Mouse (Mus musculus) fibroblast of lung, adult 2 months (primary cell): ENCODE data around the gene Chst8.

ENCODE experiments used
- DNase-seq: peaks from one replicate; pipeline ENCODE4 v3.0.0-alpha.2; 2011; ENCODE audit warnings: low read depth

The Chst8 gene

DNA sequence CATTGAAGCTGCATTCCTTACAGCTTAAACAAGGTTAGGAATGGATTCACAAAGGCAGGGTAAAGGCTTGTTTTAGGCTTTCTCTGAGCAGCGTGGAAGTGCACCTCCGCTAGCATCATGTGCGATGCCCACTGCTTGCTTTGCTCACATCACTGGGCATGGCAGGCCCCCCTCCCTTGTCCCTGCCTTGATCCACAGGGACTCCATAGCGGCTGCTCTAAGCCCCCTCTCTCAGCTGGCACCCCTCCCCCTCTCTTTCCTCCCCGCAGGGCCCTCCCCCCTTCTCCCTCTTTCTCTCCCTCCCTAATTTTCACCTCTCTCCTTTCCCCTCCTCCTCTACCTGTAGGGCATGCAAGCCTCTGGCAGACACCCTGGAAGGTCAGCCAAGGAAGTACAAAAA lies 150.3 kb downstream of the Chst8 start:
- no peak for DNase-seq

DNA sequence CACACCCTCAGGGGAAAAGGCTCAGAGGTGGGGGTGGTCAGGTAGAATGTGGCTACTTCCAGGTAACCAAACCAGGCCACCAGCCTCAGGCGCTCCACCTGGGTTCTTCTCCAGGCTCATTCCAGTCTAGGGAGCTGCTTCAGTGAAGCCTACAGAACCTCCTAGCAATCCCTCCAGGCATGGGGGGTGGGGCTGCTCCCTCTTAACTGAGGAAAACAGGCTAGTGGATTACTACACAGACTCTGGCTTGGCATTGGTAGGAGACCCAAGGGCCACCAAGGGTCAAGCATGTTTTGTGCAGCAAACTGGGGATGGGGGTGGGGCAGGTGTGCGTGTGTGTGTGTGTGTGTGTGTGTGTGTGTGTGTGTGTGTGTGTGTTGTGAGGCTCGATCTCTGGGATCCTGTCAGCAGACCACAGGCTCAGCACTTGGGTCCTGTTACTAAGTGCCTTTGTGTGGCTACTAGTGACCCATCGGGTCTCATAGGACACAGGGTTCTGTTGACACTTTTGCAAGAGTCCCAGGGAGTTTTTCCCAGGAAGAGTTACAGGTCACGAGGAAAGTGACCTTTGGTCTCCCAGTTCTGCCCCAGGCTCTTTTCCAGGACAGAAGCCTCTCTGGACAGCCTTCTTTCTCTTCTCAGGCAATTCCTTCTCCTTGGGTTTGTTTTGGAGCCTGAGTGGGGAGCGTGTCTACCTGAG lies 153.0 kb downstream of the Chst8 start:
- DNase-seq: no peak

DNA sequence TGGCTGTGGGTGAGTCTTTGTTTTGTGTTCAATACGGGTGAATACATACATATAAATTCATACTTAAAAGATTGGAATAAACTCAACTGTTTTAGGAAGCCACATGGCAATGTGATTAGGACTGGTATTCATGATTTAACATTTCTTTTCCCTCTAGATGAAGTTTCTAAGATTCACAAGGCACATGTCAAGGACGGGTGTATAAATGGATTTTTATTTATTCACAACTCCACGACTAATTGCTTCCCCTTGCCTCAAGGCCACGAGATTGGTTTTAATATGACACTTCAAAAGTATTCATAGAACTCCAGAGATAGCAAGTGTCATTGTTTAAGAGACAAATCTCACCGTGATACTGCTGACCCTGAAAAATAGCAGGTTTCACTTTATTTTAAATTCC lies 155.9 kb downstream of the Chst8 start, which contains the start of gene Kctd15:
TSS of gene Kctd15 (minus strand) at position 101 of the 400 bp plus-strand sequence.
- no peak for DNase-seq

DNA sequence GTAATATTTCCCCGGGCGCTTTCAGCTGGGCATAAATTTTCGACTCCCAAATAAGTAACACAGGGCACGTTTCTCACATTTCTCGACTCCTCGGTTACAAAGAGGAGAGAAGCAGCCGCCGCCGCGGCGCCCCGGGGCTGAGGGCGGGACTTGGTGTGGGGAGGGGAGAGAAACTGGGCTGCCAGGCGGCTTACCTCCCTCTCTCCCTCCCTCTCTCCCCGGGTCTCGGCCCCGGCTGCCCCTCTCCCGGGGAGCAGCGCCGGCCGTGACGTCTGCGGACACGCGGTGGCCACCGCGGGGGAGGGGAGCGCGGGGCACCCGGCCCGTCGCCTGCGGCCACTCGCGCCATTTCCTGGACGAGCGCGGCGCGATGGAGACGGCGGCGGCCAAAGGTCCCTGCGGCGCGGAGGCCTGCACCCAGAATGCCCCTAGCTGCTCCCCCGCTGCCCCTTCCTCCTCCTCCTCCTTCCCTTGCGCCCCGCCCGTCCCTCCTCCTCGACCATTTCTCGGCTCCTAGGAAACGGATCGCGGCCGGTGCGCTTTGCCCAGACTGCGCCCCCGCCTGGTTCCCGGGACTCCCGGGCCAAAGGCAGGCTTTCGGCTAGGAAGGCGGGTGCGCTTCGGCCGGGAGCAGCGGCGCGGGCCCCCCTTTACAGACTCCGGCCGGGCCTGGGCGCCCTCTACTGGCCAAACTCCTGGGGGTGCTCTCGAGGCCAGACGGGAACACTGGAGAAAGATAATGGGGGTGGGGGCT lies 157.2 kb downstream of the Chst8 start:
- DNase-seq: peak; percentile 79

DNA sequence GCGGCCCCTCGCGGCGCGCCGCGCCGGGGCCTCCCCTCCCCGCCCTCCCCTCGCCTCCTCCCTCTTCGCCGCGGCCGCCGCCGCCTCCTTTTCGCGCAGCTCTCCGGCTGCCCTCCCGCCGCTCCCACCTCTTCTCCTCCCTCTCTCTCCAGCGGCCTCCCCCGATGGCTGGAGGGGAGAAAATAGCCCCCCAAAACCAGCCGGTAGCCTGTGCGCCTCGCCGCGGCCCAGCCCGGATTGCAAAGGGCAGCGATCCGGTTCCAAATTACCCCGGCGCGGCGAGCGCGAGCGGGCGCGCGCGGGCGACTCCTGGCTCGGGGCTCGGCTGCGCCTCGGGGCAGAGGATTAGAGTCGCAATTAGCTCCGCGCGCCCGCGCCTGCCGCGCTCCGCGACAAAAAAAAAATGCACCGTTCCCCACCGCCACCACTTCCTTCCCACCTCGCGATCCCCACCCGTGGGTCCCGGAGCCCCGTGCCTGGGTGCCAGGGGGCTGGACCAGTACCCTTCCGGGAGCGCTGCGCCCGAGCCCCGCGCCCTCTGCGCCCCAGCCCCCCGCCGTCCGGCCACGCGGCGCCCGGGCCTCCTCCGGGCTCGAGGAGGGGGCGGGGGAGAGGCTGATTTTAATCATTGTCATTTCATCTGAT lies 157.9 kb downstream of the Chst8 start:
- DNase-seq: no peak

DNA sequence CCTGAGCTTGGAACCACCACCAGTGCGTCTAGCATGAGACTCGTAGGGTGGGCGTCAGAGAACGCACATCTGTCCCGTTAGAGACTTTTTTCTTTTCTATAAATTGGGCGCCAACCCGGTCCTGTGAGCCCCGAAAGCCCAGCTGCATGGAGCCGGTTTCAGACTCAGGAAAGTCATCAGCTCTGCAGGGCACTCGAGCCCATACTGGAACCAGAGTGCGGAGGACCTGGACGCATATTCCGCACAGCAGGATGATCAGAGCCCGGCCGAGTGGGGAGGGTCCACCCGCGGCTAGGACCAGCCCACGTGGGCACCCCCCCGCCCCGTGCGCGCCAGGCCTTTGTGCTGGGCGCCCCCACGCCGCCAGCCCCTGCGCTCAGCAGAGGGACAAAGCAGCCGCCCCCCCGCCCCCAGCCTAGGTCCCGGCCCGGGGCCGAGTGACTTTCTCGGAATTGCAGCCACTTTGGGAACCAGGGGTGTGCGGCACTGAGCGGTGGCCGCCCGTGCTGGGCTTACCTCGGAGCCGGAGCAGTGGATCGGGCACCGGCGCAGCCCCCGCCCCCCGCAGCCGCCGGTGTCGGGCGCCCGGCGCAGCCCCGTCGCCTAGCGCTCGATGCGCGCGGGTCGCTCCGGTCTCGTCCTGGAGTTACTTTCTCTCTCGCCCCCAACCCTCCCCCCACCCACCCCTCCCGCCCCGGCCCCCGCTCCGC lies 158.6 kb downstream of the Chst8 start:
- DNase-seq: no peak

DNA sequence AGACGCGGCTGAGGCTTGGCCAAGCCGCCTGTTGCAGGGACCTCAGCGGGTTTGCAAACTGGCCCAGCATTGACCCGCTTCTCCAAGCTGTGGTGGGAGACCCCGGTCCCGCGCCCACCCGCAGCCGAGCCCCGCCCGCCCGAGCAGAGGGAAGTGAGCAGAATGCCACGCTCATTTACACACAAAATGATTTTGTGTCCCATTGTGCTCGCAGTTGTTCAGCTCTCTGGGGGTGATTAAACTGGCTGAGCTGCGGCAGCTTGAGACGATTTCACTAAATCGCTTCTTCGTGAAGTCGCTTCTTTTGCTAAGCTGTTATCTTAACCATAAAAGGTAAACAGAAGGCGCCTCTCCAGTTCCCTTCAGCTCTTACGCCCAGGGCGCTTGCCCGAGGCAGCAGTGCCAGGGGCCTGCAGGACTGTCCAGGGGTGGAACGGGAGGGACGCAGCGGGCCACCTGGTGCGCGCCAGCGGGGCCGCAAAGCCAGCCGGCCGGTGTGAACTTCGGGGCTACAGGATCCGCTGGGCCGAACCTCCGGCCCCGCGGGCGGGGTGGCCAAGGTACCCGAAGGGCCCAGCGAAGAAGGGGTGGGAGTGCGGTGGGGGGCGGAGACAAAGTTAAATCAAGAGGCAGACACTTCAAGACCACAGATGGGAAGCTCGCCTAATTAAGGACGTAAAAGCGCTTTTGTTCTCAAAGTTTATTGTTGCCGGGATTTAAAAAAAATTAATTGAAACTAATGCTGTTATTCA lies 159.6 kb downstream of the Chst8 start:
- DNase-seq: peak; percentile 15

DNA sequence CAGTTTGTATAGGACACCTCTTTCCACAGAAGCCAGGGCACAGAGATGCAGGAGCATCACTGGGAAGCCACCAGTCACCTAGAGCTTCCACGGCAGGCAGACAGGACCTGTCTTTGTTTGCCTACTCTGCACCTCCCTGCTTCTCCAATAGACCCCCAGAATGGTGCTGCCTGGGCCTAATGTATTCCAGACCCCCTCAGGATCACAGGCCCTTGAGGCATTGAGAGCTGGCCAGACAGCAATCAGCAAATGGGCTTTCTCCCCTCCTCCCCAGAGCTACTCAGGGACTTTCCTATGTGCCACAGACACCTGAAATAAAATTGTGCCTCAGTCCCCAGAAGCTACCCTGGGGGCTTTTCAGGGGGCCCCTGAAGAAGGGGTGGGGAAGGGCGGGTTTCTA lies 161.1 kb downstream of the Chst8 start:
- no peak for DNase-seq

DNA sequence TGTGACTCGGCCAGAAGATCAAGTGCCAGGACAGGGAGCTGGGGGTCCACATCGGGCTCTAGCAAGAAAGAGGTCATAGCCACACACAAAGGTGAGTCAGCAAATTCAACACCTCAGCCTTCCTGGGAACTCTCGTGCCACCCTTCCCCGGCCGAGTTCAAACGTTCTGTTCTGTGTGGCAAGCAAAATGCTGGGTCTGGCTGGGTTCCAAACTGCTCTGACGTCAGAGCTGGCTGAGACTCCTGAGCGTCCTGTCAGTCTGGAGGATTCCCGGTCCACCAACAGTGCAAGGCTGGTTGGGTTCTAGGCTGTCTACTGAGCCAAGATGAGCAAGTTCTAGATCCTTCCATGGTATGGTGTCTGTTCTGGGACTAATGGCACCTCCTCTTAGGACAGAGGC lies 165.5 kb downstream of the Chst8 start:
- DNase-seq: peak; percentile 62

DNA sequence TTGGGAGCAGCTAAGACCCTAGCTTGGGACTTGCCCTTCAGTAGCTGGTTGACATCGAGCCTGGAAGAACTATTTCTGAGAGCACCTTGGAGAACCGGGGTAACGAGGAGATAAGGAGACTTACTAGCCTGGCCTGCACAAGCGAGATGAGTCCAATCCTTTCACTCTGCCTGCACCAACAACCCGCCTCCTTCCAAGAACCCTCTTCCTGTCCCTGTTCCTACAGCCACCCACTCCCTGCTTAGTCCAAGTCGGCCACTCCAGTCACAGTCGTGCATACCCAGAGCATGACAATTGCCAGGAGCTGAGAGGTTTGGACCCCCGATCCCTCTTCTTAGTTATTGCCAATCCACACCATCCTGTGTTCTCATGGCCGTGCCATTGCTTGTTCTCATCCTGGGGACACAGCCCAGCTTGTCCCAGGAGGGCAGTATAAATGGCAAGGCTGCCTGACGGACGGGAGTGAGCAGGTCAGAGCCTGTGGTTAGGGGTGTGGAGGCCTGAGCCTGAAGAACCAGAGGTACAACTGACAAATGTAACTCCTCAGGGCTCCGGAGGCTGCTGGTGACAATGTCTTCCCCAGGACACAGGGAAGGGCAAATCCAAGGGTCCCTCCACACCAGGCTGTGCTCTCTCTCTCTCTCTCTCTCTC lies 166.2 kb downstream of the Chst8 start:
- no peak for DNase-seq

DNA sequence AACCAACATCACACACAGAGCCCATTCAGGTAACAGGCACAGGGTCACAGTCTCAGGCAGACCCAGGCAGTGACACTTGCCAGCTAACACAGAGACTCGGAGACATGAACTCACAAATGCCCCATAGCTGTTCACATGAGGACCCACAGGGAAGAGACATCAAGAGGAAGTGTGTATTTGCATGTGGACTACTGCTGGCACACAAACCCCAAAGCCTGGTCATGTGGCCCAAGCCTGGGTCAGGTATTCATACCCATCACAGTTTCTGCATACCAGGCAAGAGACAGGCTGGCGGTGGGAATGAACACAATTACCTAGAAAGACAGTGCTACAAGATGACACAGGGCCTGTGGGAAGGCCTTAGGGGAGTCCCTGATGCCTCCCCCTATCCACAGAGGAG lies 166.9 kb downstream of the Chst8 start:
- DNase-seq: no peak

DNA sequence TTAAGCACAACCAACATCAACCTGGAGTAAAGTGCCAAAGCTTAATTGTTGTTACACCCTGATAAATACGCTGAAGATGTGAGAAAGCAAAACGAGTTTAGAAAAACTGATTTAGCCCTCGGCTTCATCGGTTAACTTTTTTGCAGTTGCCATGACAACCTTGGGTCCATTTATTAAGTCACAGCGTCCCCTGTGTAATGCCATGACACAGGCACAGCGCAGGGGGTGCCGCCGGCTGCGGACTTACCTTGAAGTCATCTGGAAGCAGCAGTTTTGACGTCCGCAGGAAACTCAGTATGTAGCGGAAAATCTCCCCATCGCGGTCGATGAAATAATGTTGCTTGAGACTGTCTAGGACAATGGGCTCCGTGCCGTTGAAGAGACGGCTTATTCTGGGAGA lies 167.9 kb downstream of the Chst8 start:
- DNase-seq: no peak

DNA sequence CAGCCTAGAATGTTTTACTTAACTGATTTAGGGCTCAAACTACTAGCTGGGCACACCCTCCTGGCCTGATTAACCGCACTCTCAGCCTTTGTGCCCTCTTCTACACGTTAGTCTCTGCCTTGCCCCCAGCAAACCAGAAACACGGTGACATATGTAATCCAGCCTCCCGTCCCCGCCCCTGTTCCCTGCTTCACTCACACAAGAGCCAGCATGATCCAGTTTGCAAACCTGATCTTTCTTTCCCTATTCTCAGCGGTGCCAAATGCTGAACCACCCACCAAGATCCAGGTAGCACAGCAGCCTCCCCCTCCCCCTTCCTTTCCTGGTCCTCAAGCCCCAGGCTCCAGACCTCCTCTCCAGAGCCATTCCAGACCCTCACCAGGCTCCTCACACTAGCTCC lies 169.2 kb downstream of the Chst8 start:
- no peak for DNase-seq

DNA sequence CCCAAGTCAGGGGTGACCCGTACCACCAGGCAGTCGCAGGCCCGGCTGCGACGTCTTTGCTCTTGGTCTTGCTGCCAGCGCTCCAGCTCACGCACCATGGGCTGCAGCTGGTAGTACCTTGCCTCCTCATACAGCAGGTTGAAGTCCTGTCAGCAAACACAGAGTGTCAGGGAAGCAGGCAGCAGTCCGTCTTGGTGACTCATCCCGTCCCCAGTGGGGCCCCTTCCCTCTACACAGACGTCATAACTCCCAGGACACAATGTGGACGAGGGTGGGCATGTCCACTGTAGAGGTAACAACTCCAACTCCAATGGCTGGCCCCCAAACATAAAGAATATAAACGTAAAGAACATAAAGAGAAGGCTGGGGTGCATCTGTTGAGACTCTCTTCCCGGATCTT lies 170.5 kb downstream of the Chst8 start:
- DNase-seq: no peak

DNA sequence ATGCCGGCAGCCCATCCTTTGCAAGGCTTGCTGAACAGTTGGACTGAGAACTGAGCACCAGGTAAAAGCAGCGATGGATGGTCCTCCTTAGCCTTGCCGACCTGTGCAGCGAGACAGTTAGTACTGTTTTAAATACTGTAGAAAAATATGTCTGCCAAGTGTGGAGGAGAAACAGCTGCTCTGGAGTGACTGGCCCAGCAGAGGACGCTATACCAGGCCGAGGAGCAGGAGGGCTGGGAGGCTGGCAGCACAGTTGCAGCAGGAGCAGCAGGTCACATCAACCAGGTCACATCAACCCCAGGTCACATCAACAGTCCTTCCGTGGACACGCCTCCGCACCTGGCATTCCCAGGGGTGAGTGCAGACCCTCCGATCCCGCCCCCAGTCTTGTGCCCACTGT lies 172.7 kb downstream of the Chst8 start:
- DNase-seq: no peak

DNA sequence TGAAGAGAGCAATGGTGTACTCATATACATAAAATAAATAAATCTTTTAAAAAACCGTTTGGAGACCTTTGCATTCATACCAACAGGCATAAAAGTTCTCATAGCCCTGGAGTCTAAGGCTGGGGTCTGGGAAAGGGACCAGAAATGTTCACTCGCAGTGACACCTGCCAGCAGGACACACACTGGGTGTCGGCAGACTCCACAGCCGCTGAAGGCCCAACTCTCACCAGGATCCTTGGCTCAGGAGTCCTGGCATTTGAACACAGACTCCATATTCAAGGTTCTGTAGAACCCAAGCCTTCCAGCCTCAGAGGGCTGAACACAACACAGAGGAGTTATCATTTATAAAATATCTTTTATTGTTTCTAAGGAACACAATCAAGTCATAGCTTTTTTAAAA lies 175.8 kb downstream of the Chst8 start:
- DNase-seq: no peak

DNA sequence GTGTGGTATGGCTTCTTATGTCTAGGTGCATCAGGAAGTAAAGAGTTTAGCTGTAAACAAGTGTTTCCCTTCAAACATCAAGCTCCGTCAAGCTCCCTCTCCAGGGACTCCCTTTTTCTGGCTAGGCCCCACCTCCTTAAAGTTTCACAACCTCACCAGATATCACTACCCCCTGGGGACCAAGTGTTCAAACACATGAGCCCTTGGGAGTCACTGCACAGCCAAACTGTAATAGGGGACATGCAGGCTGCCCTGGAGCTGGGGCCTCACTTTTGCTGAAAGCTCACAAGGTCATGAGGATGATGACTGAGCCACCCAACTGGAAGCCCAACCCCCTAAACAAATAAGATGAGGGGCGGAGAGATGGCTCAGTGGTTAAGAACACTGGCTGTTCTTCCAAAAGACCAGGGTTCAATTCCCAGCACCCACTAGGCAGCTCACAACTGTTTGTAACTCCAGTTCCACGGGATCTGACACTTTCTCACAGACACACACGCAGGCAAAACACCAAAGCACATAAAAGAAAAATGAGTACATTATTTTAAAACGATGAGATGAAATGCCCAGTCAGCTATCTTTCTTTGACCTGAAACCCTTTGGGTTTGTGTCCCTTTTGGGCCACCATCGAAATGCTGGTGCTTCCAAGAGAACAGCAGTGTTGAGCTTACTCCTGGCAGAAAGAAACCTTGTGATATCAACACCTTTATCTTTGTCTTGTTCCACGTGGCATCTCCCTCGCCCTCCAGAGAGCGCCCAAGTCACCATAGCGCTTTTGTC lies 179.4 kb downstream of the Chst8 start:
- DNase-seq: no peak

DNA sequence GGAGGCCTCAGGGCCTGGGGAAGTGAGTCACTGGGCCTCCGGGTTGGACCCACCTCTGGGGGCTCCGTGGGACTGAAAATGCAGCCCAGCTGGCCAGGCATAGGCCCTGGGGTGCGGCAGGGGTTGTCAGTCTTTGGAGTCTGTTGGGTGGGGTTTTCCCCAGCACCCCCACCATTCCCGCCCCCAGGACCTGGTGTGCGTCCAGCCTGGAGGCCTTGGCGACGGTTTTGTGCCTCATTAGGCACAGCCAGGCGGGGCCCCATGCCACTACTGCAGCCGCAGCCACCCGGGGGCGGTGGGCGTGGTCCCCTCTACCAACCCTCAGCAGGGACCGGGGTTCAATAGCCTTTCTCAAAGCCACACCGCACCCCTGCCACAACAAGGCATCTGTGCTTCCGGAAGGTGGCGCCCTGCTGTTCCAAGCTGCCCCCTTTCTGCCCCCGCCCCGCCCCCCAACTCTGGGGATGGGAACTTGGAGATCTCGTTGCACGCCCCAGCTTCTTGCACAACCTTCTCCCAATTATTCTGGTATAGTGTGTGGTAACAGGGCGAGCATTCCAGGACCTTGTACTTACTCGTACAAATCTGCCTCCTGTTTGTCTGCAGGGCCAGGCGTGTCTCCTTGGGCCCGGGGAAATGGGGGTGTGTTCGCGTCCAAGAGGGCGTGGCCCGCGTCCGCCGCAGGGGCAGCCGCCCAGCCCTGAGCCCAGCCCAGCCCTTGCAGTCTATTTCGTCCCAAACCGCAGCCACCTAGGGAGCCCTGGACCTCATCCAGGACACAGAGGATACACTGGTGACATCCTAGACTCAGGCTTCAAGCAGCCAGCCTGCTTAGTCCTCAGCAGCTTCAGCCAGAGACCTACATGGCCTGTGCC lies 182.1 kb downstream of the Chst8 start:
- peak; percentile 95 for DNase-seq

DNA sequence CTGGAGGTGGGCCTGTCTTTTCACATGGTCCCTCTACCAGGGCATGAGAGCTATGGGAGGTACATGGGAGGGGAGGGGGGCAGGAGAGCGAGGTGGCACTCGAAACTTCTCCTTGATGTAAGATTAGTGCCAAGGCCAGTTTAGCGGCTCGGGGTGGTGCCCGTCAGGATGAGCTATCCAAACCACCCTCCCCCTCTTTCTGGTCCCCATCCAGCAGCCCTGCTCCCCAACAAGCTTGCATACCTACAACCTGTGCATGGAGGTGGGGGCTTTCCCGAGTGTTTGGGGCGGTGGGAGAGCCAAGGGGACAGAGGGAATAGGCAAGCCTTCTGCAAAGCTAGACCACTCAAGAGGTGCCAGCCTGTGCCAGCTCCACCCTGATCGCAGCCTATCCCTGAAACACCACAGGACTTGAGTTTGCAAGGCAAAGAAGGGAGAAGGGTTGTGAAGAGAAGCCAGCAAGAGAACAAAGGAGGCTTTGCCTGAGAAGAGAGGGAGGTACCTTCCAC lies 182.8 kb downstream of the Chst8 start:
- no peak for DNase-seq
